Comparison of ENCODE assay signal across 9 mouse cellular contexts in the genomic region with DNA sequence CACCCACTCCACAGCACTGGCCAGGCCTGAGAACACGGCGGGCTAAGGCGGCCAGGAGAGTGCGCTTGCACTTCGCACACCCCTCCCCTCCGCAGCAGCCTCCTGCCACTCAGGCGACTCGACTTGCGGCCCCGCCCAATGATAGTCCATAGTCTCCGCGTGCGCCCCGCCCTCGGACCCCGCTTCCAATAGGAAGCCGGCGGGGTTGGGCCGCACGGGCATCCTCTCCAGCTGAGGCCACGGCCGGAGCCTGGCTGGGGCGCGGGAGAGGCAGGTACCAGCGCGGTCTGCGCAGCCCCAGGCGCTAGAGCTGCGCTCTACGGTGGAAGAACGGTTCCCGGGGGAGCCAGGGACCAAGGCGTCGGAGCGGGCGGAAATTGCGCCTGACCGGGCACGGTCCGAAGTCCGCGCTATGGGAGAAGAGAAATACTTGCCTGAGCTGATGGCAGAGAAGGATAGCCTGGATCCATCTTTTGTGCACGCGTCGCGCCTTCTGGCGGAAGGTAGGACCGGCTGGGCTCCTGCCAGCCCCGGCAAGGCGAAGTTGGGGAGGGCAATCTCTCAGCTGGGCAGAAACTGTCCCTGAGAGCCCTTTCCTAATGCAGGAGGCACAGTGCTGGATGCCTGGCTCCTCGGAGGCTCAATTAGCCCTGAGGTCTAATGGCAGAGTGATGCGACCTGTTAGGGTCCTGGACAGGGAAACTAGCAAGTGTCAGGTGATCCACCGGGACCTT. TPM values are rescaled to one million over a fixed set of nuclear protein-coding genes. Genes with fewer than 3 reads are reported as not detected.
A peak's percentile ranks its signal among the peaks of the same experiment; 100 is the strongest.
DNase-seq lines count a peak whose midpoint lies in the region; ATAC-seq and TF ChIP-seq lines count a peak whose summit lies in the region.
"Had no signal": no experiment of that assay in that cellular context is flagged by ENCODE, and none has a peak within 500 bp of the region (broad histone marks: within the 10 kb centered on the region; RNA-seq: fewer than 3 reads in every experiment).

Khdrbs2 (plus strand) TSS at position 209 of the 734 bp plus-strand sequence.

- H3K27ac ChIP-seq in forebrain, embryonic 13.5 days: peak within 1 kb of the TSS; percentile 73
- no peak within 1 kb of the TSS for H3K27ac ChIP-seq in liver, embryonic 12.5 days
- H3K27ac ChIP-seq in neural tube, embryonic 14.5 days (ENCODE audit: low read depth, low read length): peak within 1 kb of the TSS; percentile 77

- WGBS in forebrain, embryonic 13.5 days: under 1% methylated on average over 53 of the region's 53 CpGs
- 2% methylated on average over 53 of the region's 53 CpGs for WGBS in liver, embryonic 12.5 days (ENCODE audit: insufficient replicate concordance)
- under 1% methylated on average over 52 of the region's 53 CpGs for WGBS in neural tube, embryonic 14.5 days

- peak within 1 kb of the TSS; percentile 82 for H3K4me3 ChIP-seq in E14TG2a.4 (replicated peaks; ENCODE audit: low read length)
- peak within 1 kb of the TSS; percentile 68 for H3K4me3 ChIP-seq in forebrain, embryonic 13.5 days
- H3K4me3 ChIP-seq in liver, embryonic 12.5 days: peak within 1 kb of the TSS; percentile 39
- peak within 1 kb of the TSS; percentile 66 for H3K4me3 ChIP-seq in neural tube, embryonic 14.5 days (ENCODE audit: low read depth, low read length)

- H3K9me3 ChIP-seq in E14TG2a.4 (ENCODE audit: low read length): no peaks in the 10 kb centered on the region
- H3K9me3 ChIP-seq in forebrain, embryonic 13.5 days (replicated peaks): no peaks in the 10 kb centered on the region
- no peaks in the 10 kb centered on the region for H3K9me3 ChIP-seq in liver, embryonic 12.5 days (replicated peaks)
- H3K9me3 ChIP-seq in neural tube, embryonic 14.5 days (ENCODE audit: control insufficient read depth, low read length): no peaks in the 10 kb centered on the region

- peak; percentile 97 for ATAC-seq in cerebellum, adult (ENCODE audit: insufficient number of reproducible peaks, low FRiP score, low TSS enrichment)
- ATAC-seq in forebrain, embryonic 13.5 days: peak; percentile 99
- ATAC-seq in liver, embryonic 12.5 days: peak; percentile 88
- peak; percentile 100 for ATAC-seq in neural tube, embryonic 14.5 days (ENCODE audit: low read depth)

- H3K36me3 ChIP-seq in E14TG2a.4 (ENCODE audit: insufficient read depth, low read length): no peaks in the 10 kb centered on the region
- H3K36me3 ChIP-seq in forebrain, embryonic 13.5 days (ENCODE audit: poor library complexity, severe bottlenecking): no peaks in the 10 kb centered on the region
- H3K36me3 ChIP-seq in liver, embryonic 12.5 days: no peaks in the 10 kb centered on the region
- H3K36me3 ChIP-seq in neural tube, embryonic 14.5 days (ENCODE audit: control insufficient read depth, insufficient read depth, low read length): no peaks in the 10 kb centered on the region
- H3K36me3 ChIP-seq: G1E had no signal

- H3K9ac ChIP-seq in forebrain, embryonic 13.5 days: peak within 1 kb of the TSS; percentile 79
- H3K9ac ChIP-seq in liver, embryonic 12.5 days: no peak within 1 kb of the TSS
- H3K9ac ChIP-seq in neural tube, embryonic 14.5 days (replicated peaks; ENCODE audit: low read depth, low read length): peak within 1 kb of the TSS; percentile 63

- intact Hi-C loops in heart, postnatal 10 days (cut with DNase I): loop anchor here (5.0 to 10.0 kb wide), 3 partner anchors 380 to 1475 kb away; no protein-coding TSS in a partner anchor

- TF ChIP-seq CTCF in E14TG2a.4 (conservative IDR thresholded peaks at IDR 0.05; ENCODE audit: low read length): no peak

- peaks cover 22% of the 10 kb centered on the region for H3K27me3 ChIP-seq in E14TG2a.4 (ENCODE audit: insufficient read depth, low read length)
- no peaks in the 10 kb centered on the region for H3K27me3 ChIP-seq in forebrain, embryonic 13.5 days
- H3K27me3 ChIP-seq in liver, embryonic 12.5 days (replicated peaks): peaks cover 15% of the 10 kb centered on the region
- no peaks in the 10 kb centered on the region for H3K27me3 ChIP-seq in neural tube, embryonic 14.5 days (ENCODE audit: control insufficient read depth, insufficient read depth, low read length)

- peaks cover 8% of the 10 kb centered on the region; the same call in 1 of the 2 replicates for H3K4me1 ChIP-seq in E14TG2a.4 (replicated peaks; ENCODE audit: low read depth, low read length)
- peaks cover 9% of the 10 kb centered on the region for H3K4me1 ChIP-seq in forebrain, embryonic 13.5 days
- no peaks in the 10 kb centered on the region for H3K4me1 ChIP-seq in liver, embryonic 12.5 days
- 0 out of 2 replicates have a peak, but pooled peaks cover 3% of the 10 kb centered on the region for H3K4me1 ChIP-seq in neural tube, embryonic 14.5 days (ENCODE audit: control insufficient read depth, insufficient read depth, low read length)

- peak; percentile 75 to 79 for DNase-seq in heart, postnatal 10 days
- DNase-seq in kidney, postnatal 36 days: peak; percentile 80 to 87
- DNase-seq in urinary bladder, postnatal 14 days (ENCODE audit: low spot score): peak; percentile 78

- H3K4me2 ChIP-seq in forebrain, embryonic 13.5 days: peak within 1 kb of the TSS; percentile 76
- H3K4me2 ChIP-seq in liver, embryonic 12.5 days: peak within 1 kb of the TSS; percentile 54
- H3K4me2 ChIP-seq in neural tube, embryonic 14.5 days (ENCODE audit: low read depth, low read length): peak within 1 kb of the TSS; percentile 66

RNA-seq across cellular contexts. Expression of gene Khdrbs2, which starts in this region (rescaled TPM):
- 31.6 and 33.1 TPM in 2 replicates for polyA plus RNA-seq in forebrain, embryonic 13.5 days (2015; fragmentation: Nextera tagmentation; extraction: Ambion mirVana)
- under 1 TPM; 0.15 to 0.17 TPM for total RNA-seq in heart, postnatal 10 days (2021)
- polyA plus RNA-seq in liver, embryonic 12.5 days (2016; fragmentation: Nextera tagmentation; extraction: Ambion mirVana): 0.30 and 1.0 TPM in 2 replicates
- 72.8 and 73.8 TPM in 2 replicates for polyA plus RNA-seq in neural tube, embryonic 14.5 days (2014; fragmentation: Nextera tagmentation; extraction: Ambion mirVana)
- polyA plus RNA-seq: G1E had no signal

Comparison
In these comparisons a context has a peak if more than half of its experiments do, and no peak if none do; other contexts are left out.
1. RNA of gene Khdrbs2 (polyA plus RNA-seq): 72.8 to 73.8 TPM in neural tube, embryonic 14.5 days and 31.6 to 33.1 TPM in forebrain, embryonic 13.5 days; 0.30 to 1.0 TPM in liver, embryonic 12.5 days; every median in the first group is over 10 times any median in the second.
2. Peak in DNase-seq in heart, postnatal 10 days; RNA of the gene not detected or under 1 TPM.
3. Peak in every context shown above with its lines, with median percentiles within 50 percentile points of each other: H3K4me3 ChIP-seq, ATAC-seq, H3K4me2 ChIP-seq and DNase-seq.